Mouse (Mus musculus): ENCODE measurements at regions not wholly inside any gene's neighbourhood (a gene's known extent, or its start where the extent isn't known, plus 50 kb on each side); places are given as distances from the start of the nearest gene placed in this dataset.

GRCm38 (mm10) chr10:117440225-117440976 lies 60.6 kb upstream of the Cpsf6 start:
- no peak overlapping the region for H3K4me2 ChIP-seq
- no peak for ATAC-seq (ENCODE audit: insufficient read depth)
- 71% methylated on average over 9 of the region's 9 CpGs for WGBS (ENCODE audit: insufficient replicate concordance)
- no peaks in the 10 kb centered on the region for H3K36me3 ChIP-seq (replicated peaks)
- no peaks in the 10 kb centered on the region for H3K9me3 ChIP-seq (replicated peaks)
- no peak overlapping the region for H3K4me3 ChIP-seq (replicated peaks)
- peaks cover 4% of the 10 kb centered on the region for H3K4me1 ChIP-seq (replicated peaks)
- 0 out of 2 replicates have a peak, but pooled peaks cover 3% of the 10 kb centered on the region for H3K27me3 ChIP-seq
- H3K27ac ChIP-seq (replicated peaks) = no peak overlapping the region
- no peak overlapping the region for H3K9ac ChIP-seq

GRCm38 (mm10) chr10:117439206-117440110 lies 59.6 kb upstream of the Cpsf6 start:
- Histone ChIP-seq H3K27ac (replicated peaks) (no peak overlapping the region), H3K36me3 (replicated peaks) (no peaks in the 10 kb centered on the region), H3K9ac (no peak overlapping the region), H3K4me3 (replicated peaks) (no peak overlapping the region), H3K27me3 (0 out of 2 replicates have a peak, but pooled peaks cover 3% of the 10 kb centered on the region), H3K4me2 (no peak overlapping the region), H3K4me1 (replicated peaks) (peaks cover 11% of the 10 kb centered on the region), H3K9me3 (replicated peaks) (no peaks in the 10 kb centered on the region)
- ATAC-seq (ENCODE audit: insufficient read depth) = no peak
- WGBS (ENCODE audit: insufficient replicate concordance) = 71% methylated on average over 3 of the region's 3 CpGs

- no peak overlapping the region for H3K4me2 ChIP-seq
- no peaks in the 10 kb centered on the region for H3K36me3 ChIP-seq (replicated peaks)
- H3K27ac ChIP-seq (replicated peaks) = no peak overlapping the region
- 79% methylated on average over 3 of the region's 3 CpGs for WGBS (ENCODE audit: insufficient replicate concordance)
- H3K9me3 ChIP-seq (replicated peaks) = no peaks in the 10 kb centered on the region
- ATAC-seq (ENCODE audit: insufficient read depth) = no peak
- H3K4me3 ChIP-seq (replicated peaks) = no peak overlapping the region
- H3K4me1 ChIP-seq (replicated peaks) = peaks cover 14% of the 10 kb centered on the region
- 0 out of 2 replicates have a peak, but pooled peaks cover 3% of the 10 kb centered on the region for H3K27me3 ChIP-seq
- no peak overlapping the region for H3K9ac ChIP-seq
Measured at GRCm38 (mm10) chr10:117438614-117439193, 58.9 kb upstream of the Cpsf6 start.

- Histone ChIP-seq H3K36me3 (replicated peaks) (no peaks in the 10 kb centered on the region), H3K9ac (no peak overlapping the region), H3K27me3 (0 out of 2 replicates have a peak, but pooled peaks cover 3% of the 10 kb centered on the region), H3K9me3 (replicated peaks) (no peaks in the 10 kb centered on the region), H3K4me3 (replicated peaks) (no peak overlapping the region), H3K4me1 (replicated peaks) (peaks cover 14% of the 10 kb centered on the region), H3K4me2 (no peak overlapping the region), H3K27ac (replicated peaks) (no peak overlapping the region)
- no peak for ATAC-seq (ENCODE audit: insufficient read depth)
- 64% methylated on average over 2 of the region's 2 CpGs for WGBS (ENCODE audit: insufficient replicate concordance)
Measured at GRCm38 (mm10) chr10:117437970-117438369, 58.2 kb upstream of the Cpsf6 start.

GRCm38 (mm10) chr10:117436875-117437715 lies 57.3 kb upstream of the Cpsf6 start:
- peaks cover 20% of the 10 kb centered on the region for H3K4me1 ChIP-seq (replicated peaks)
- no peak overlapping the region for H3K9ac ChIP-seq
- no peak overlapping the region for H3K27ac ChIP-seq (replicated peaks)
- H3K4me3 ChIP-seq (replicated peaks) = no peak overlapping the region
- no peak for ATAC-seq (ENCODE audit: insufficient read depth)
- H3K4me2 ChIP-seq = peak overlapping the region; percentile 16; the same call in 1 of the 2 replicates
- 49% methylated on average over 27 of the region's 27 CpGs for WGBS (ENCODE audit: insufficient replicate concordance)
- H3K36me3 ChIP-seq (replicated peaks) = no peaks in the 10 kb centered on the region
- H3K27me3 ChIP-seq = 0 out of 2 replicates have a peak, but pooled peaks cover 3% of the 10 kb centered on the region
- H3K9me3 ChIP-seq (replicated peaks) = no peaks in the 10 kb centered on the region

- 0 out of 2 replicates have a peak, but pooled peaks cover 3% of the 10 kb centered on the region for H3K27me3 ChIP-seq
- ATAC-seq (ENCODE audit: insufficient read depth) = no peak
- H3K9me3 ChIP-seq (replicated peaks) = no peaks in the 10 kb centered on the region
- H3K9ac ChIP-seq = no peak overlapping the region
- H3K4me1 ChIP-seq (replicated peaks) = peaks cover 21% of the 10 kb centered on the region
- no peak overlapping the region for H3K27ac ChIP-seq (replicated peaks)
- WGBS (ENCODE audit: insufficient replicate concordance) = 65% methylated on average over 7 of the region's 8 CpGs
- no peak overlapping the region for H3K4me2 ChIP-seq
- H3K4me3 ChIP-seq (replicated peaks) = no peak overlapping the region
- no peaks in the 10 kb centered on the region for H3K36me3 ChIP-seq (replicated peaks)
Measured at GRCm38 (mm10) chr10:117436308-117436874, 56.6 kb upstream of the Cpsf6 start.

- Histone ChIP-seq H3K9me3 (replicated peaks) (no peaks in the 10 kb centered on the region), H3K27ac (replicated peaks) (no peak overlapping the region), H3K27me3 (0 out of 2 replicates have a peak, but pooled peaks cover 3% of the 10 kb centered on the region), H3K36me3 (replicated peaks) (no peaks in the 10 kb centered on the region), H3K4me2 (peak overlapping the region; percentile 65), H3K4me1 (replicated peaks) (peaks cover 21% of the 10 kb centered on the region), H3K9ac (no peak overlapping the region), H3K4me3 (replicated peaks) (no peak overlapping the region)
- ATAC-seq (ENCODE audit: insufficient read depth) = no peak
- 40% methylated on average over 12 of the region's 12 CpGs for WGBS (ENCODE audit: insufficient replicate concordance)
Measured at GRCm38 (mm10) chr10:117435734-117436121, 55.9 kb upstream of the Cpsf6 start.

- Histone ChIP-seq H3K4me3 (replicated peaks) (peak overlapping the region; percentile 32), H3K9me3 (replicated peaks) (no peaks in the 10 kb centered on the region), H3K27ac (replicated peaks) (peak overlapping the region; percentile 31; the same call in 1 of the 2 replicates), H3K4me2 (peak overlapping the region; percentile 65), H3K9ac (no peak overlapping the region), H3K36me3 (replicated peaks) (no peaks in the 10 kb centered on the region), H3K27me3 (0 out of 2 replicates have a peak, but pooled peaks cover 3% of the 10 kb centered on the region), H3K4me1 (replicated peaks) (peaks cover 21% of the 10 kb centered on the region)
- WGBS (ENCODE audit: insufficient replicate concordance) = 2% methylated on average over 33 of the region's 33 CpGs
- peak; percentile 65 for ATAC-seq (ENCODE audit: insufficient read depth)
Measured at GRCm38 (mm10) chr10:117434871-117435733, 55.3 kb upstream of the Cpsf6 start.

- Histone ChIP-seq H3K27me3 (0 out of 2 replicates have a peak, but pooled peaks cover 3% of the 10 kb centered on the region), H3K4me2 (peak overlapping the region; percentile 65; the same call in 1 of the 2 replicates), H3K9me3 (replicated peaks) (no peaks in the 10 kb centered on the region), H3K4me3 (replicated peaks) (no peak overlapping the region), H3K36me3 (replicated peaks) (no peaks in the 10 kb centered on the region), H3K27ac (replicated peaks) (no peak overlapping the region), H3K9ac (no peak overlapping the region), H3K4me1 (replicated peaks) (peaks cover 21% of the 10 kb centered on the region)
- 72% methylated on average over 8 of the region's 8 CpGs for WGBS (ENCODE audit: insufficient replicate concordance)
- ATAC-seq (ENCODE audit: insufficient read depth) = no peak
Measured at GRCm38 (mm10) chr10:117434293-117434842, 54.6 kb upstream of the Cpsf6 start.

All from liver, embryonic 15.5 days (tissue).